Mouse (Mus musculus) bone marrow, adult 2 months (tissue): ENCODE measurements around the gene Ptpra. TPM values are rescaled to one million over a fixed set of nuclear protein-coding genes. Genes with fewer than 3 reads are reported as not detected.

ENCODE experiments used
- H3K27ac ChIP-seq: fragments of 200-500 bp; 2 replicates; pipeline ENCODE4 v1.5.1; 2012; ENCODE audit warnings: low read depth, mild to moderate bottlenecking, control low read depth, inconsistent platforms, low read length; ENCODE audit not compliant: control insufficient read depth, poor library complexity, insufficient read depth
- H3K4me1 ChIP-seq: fragments of 200-500 bp; 2 replicates; pipeline ENCODE4 v1.6.1; 2011; ENCODE audit warnings: low read length; ENCODE audit not compliant: control insufficient read depth, insufficient read depth
- H3K4me3 ChIP-seq: fragments of 200-500 bp; replicated peaks from 2 replicates; pipeline ENCODE3; 2011; ENCODE audit warnings: mild to moderate bottlenecking, low read depth, low read length, control low read depth; ENCODE audit not compliant: control insufficient read depth
- CTCF ChIP-seq: fragments of 200-500 bp; IDR thresholded peaks from 2 replicates; pipeline ENCODE4 v1.5.1; 2011; ENCODE audit warnings: low read length, control low read depth; ENCODE audit not compliant: control insufficient read depth, insufficient read depth
- POLR2A ChIP-seq: fragments of 200-500 bp; IDR thresholded peaks from 2 replicates; pipeline ENCODE4 v1.6.1; 2011; ENCODE audit warnings: low read depth, mild to moderate bottlenecking, control low read depth, low read length, borderline replicate concordance; ENCODE audit not compliant: control insufficient read depth
- WGBS: fragments of 180-500 bp; shearing (Covaris S2); methylation state at CpG from one replicate; pipeline ENCODE4 v1.1.7; 2018; 5-methylcytosine and 5-hydroxymethylcytosine counted together
- polyA plus RNA-seq: library from polyadenylated mRNA; stranded (reverse); fragments of >200 nt; gene quantifications from 2 replicates; pipeline ENCODE4 v1.2.4, GENCODE M21; 2011; ENCODE audit warnings: low replicate concordance; ENCODE audit not compliant: missing spikeins, insufficient read depth, insufficient read length

The Ptpra gene
- polyA plus RNA-seq, 1 experiment: 33.1 TPM

DNA sequence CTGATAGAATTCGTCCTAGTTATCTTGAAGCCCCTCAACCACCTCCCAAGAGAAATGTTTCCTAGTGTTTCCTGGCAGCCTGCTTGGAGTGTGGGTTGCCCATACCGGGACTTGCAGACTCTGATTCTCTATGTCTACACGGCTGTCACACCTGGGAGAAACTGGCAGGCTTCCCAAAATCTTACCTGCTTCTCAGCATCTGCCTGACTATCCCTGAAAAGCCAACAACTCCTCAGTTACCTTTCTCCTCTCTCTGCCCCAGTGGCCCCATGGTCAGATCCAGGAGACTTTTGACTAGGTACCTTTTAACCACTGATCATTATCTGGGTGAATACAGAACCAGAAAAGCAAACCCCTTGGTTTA is 1.6 kb downstream of the Ptpra start:
- WGBS: 41% methylated on average over 3 of the region's 3 CpGs
- H3K27ac ChIP-seq: no peak overlapping the region
- H3K4me1 ChIP-seq: no peaks in the 10 kb centered on the region; the same call in 1 of the 2 replicates
- H3K4me3 ChIP-seq: no peak overlapping the region
- TF ChIP-seq POLR2A (no peak), CTCF (no peak)

DNA sequence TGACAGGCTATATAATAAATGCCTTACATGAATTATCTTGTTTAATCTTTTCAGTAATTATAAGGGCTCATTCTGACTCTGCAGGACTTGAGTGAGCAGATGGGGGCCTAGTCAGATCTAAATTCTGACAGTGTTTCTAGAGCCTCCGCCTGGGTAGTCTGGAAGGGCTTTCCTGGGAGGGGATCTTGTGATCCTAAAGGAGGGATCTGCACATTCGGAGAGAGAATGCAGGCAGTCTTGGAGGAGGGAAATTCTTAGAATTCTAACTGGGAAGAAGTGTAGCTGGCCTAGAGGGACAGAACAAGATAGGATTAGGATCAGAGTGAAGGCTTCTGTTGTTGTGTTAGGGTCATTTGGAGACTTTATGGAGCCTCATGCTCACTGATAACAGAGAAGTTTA is 2.2 kb downstream of the Ptpra start:
- TF ChIP-seq POLR2A: no peak
- no peak for TF ChIP-seq CTCF
- Histone ChIP-seq H3K27ac (no peak overlapping the region), H3K4me1 (no peaks in the 10 kb centered on the region; the same call in 1 of the 2 replicates), H3K4me3 (no peak overlapping the region)
- whole genome bisulfite sequencing: 87% methylated on average over 2 of the region's 2 CpGs

DNA sequence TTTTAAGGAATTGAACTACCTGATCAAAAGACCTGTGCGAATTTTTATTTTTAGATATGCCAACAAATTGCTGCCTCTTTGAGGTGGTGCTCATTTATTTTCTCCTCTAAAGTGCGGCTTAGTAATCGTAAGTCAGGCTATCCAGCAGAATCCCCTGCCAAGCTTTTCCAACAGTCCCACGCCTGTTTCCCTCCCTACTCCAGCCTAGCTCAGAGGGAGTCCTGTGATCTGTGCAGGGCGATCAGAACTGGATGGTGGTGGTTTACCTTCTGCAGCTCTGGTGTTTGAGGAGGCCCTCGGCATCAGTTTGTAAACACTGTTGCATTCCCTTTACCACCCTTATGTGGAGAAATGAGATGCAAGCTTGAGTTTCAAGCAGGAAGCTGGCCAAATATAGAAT is 3.3 kb downstream of the Ptpra start:
- Histone ChIP-seq H3K4me1 (no peaks in the 10 kb centered on the region; the same call in 1 of the 2 replicates), H3K27ac (no peak overlapping the region), H3K4me3 (no peak overlapping the region)
- 76% methylated on average over 6 of the region's 6 CpGs for WGBS
- TF ChIP-seq CTCF: no peak
- no peak for TF ChIP-seq POLR2A

DNA sequence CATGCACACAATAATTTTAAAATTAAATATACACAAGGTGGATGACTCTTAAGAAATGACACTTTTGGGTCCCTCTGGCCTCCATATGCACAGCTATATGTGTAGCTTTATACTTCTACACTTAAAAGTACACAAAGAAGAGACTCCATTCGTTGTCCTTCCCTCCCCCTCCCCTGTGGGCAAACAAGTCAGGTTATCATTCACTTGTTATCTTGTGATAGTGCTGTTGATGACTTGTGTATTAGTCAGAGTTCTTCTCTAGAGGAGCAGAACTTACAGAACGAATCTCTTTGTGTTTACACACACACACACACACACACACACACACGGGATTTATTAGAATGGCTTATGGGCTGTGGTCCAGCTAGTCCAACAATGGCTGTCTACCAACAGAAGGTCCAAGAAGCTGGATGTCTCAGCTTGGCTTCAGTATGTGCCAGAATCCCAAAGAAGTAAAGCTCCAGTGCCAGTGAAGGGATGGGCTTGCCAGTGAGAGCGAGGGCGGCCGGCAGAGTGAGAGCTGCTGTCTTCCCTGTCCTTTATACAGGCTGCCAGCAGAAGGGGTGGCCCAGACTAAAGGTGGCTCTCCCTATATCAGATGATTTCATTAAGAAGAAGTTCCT is 4.8 kb downstream of the Ptpra start:
- no peak for TF ChIP-seq CTCF
- no peak for TF ChIP-seq POLR2A
- no peak overlapping the region for H3K27ac ChIP-seq
- H3K4me3 ChIP-seq: no peak overlapping the region
- no peaks in the 10 kb centered on the region; the same call in 1 of the 2 replicates for H3K4me1 ChIP-seq
- 75% methylated on average over 6 of the region's 6 CpGs for WGBS

DNA sequence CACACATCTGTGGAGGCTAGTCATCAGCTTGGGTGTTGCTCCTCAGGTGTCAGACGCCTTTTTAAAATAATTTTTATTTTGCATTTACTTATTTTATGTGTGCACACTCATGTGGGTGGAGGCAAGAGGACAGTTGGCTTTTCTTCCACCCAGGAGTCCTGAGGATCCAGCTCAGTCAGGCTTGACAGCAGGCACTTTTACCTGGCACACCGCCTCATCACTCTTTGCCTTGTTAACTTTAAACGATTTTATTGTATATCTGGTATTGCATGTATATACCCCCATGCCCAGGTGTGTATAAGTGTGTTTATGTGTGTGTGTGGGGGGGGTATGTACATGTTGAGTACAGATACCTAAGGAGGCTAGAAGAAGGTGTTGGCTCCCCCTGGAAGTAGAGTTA is 7.8 kb downstream of the Ptpra start:
- Histone ChIP-seq H3K4me3 (no peak overlapping the region), H3K27ac (no peak overlapping the region), H3K4me1 (no peaks in the 10 kb centered on the region; the same call in 1 of the 2 replicates)
- WGBS: 83% methylated on average over 3 of the region's 3 CpGs
- TF ChIP-seq CTCF (no peak), POLR2A (no peak)

- Histone ChIP-seq H3K4me1 (no peaks in the 10 kb centered on the region; the same call in 1 of the 2 replicates), H3K4me3 (no peak overlapping the region), H3K27ac (no peak overlapping the region)
- TF ChIP-seq POLR2A: no peak
- TF ChIP-seq CTCF: no peak
- 87% methylated on average over 3 of the region's 3 CpGs for WGBS
Measured at GRCm38 (mm10) chr2:130459576-130459975, 9.5 kb downstream of the Ptpra start.

DNA sequence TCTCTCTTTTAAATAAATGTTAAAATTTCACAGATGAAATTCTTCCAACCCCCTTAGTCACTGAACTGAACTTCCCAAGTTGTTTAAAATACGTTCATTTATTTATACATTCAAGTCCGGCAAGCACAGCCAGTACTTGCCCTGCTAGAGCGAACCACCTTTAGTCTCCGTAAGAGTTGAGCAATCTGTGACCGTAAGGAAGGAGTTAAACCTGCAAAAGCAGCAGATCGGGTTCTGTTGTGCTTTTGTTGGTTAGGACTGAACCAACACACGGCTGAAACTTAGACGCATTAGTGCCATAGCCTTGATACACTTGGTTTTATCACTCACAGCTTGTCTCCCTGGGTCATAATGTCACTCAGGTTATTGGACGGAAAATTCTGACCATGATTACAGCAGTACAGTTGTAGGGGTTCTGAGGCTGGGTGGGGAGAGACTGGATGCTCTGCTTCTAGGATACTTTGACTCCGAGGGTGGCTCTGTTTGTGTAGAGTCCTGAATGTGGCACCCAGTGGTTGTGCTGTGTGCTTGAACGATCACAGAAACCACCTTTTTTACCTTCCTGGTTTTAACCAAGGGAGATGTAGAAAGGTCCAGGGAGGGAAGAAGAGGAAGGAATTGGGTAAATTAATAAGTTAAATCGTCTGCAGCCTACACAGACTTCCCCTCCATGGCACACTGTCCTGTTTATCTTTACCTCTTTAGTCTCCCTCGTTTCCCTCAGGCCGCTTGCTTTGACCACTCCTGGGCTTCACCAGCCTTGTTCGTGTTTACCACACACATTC is 11.4 kb downstream of the Ptpra start:
- WGBS: 25% methylated on average over 15 of the region's 15 CpGs
- Histone ChIP-seq H3K4me1 (no peaks in the 10 kb centered on the region; the same call in 1 of the 2 replicates), H3K27ac (no peak overlapping the region), H3K4me3 (no peak overlapping the region)
- TF ChIP-seq POLR2A: no peak

DNA sequence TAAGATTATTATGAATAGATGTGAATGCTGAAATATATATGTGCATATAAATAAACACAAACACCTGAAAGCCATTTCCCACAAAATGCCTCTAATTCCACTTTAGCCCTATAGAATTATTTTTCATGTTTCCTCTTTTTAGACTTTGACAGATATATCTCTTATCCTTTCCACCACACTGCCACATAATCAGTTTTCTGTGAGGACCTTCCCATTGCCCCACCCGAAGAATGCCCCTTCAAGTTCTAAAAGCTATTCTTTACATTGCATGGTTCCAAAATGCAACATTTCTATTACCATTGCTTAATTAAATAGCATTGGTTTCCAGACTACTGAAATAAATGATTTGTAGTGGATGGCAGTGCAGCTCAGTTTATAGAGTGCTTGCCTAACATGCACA is 16.4 kb downstream of the Ptpra start:
- 43% methylated on average over 1 of the region's 1 CpGs for WGBS
- no peaks in the 10 kb centered on the region; the same call in 1 of the 2 replicates for H3K4me1 ChIP-seq
- H3K27ac ChIP-seq: no peak overlapping the region
- no peak for TF ChIP-seq CTCF
- no peak for TF ChIP-seq POLR2A
- H3K4me3 ChIP-seq: no peak overlapping the region

- Histone ChIP-seq H3K27ac (no peak overlapping the region), H3K4me1 (peaks cover 2% of the 10 kb centered on the region; the same call in 1 of the 2 replicates), H3K4me3 (no peak overlapping the region)
- 71% methylated on average over 4 of the region's 4 CpGs for WGBS
- no peak for TF ChIP-seq CTCF
- no peak for TF ChIP-seq POLR2A
Measured at GRCm38 (mm10) chr2:130469366-130469765, 19.3 kb downstream of the Ptpra start.
